ENCODE assay signal across 18 mouse cellular contexts in genomic region chr5:68353211-68353610, GRCm38 (mm10).
A peak's percentile ranks its signal among the peaks of the same experiment; 100 is the strongest.
DNase-seq lines count a peak whose midpoint lies in the region; ATAC-seq and TF ChIP-seq lines count a peak whose summit lies in the region.
"Had no signal": no experiment of that assay in that cellular context is flagged by ENCODE, and none has a peak within 500 bp of the region (broad histone marks: within the 10 kb centered on the region; RNA-seq: fewer than 3 reads in every experiment).

No protein-coding gene starts in this region.

- no peak overlapping the region for H3K4me2 ChIP-seq in forebrain, embryonic 11.5 days (ENCODE audit: low read depth, low read length, severe bottlenecking)
- no peak overlapping the region for H3K4me2 ChIP-seq in forebrain, embryonic 12.5 days
- H3K4me2 ChIP-seq in midbrain, postnatal 0 days (ENCODE audit: low read depth, low read length, poor library complexity, severe bottlenecking) = no peak overlapping the region
- H3K4me2 ChIP-seq in midbrain, embryonic 13.5 days (replicated peaks) = no peak overlapping the region
- H3K4me2 ChIP-seq in liver, embryonic 11.5 days = no peak overlapping the region
- H3K4me2 ChIP-seq: forebrain, embryonic 13.5 days; midbrain, embryonic 11.5 days had no signal

- H3K27me3 ChIP-seq in forebrain, embryonic 11.5 days (ENCODE audit: control insufficient read depth, insufficient read depth, low read length) = no peaks in the 10 kb centered on the region
- H3K27me3 ChIP-seq in forebrain, embryonic 12.5 days = no peaks in the 10 kb centered on the region
- no peaks in the 10 kb centered on the region for H3K27me3 ChIP-seq in midbrain, postnatal 0 days (ENCODE audit: insufficient read depth, low read length)
- H3K27me3 ChIP-seq in midbrain, embryonic 13.5 days = no peaks in the 10 kb centered on the region
- no peaks in the 10 kb centered on the region for H3K27me3 ChIP-seq in liver, embryonic 11.5 days (replicated peaks; ENCODE audit: control insufficient read depth, insufficient read depth, low read length)
- H3K27me3 ChIP-seq: forebrain, embryonic 13.5 days had no signal

- WGBS in forebrain, embryonic 11.5 days = 76% methylated on average over 4 of the region's 4 CpGs
- 91% methylated on average over 4 of the region's 4 CpGs for WGBS in forebrain, embryonic 12.5 days
- 83% methylated on average over 4 of the region's 4 CpGs for WGBS in midbrain, postnatal 0 days
- WGBS in midbrain, embryonic 13.5 days = 84% methylated on average over 4 of the region's 4 CpGs
- WGBS in liver, embryonic 11.5 days = 71% methylated on average over 4 of the region's 4 CpGs

- H3K36me3 ChIP-seq in forebrain, embryonic 11.5 days (ENCODE audit: control insufficient read depth, insufficient read depth, low read length) = no peaks in the 10 kb centered on the region
- H3K36me3 ChIP-seq in forebrain, embryonic 12.5 days (replicated peaks) = no peaks in the 10 kb centered on the region
- no peaks in the 10 kb centered on the region for H3K36me3 ChIP-seq in midbrain, postnatal 0 days (ENCODE audit: insufficient read depth, low read length)
- H3K36me3 ChIP-seq in midbrain, embryonic 13.5 days = no peaks in the 10 kb centered on the region
- H3K36me3 ChIP-seq in liver, embryonic 11.5 days (ENCODE audit: control insufficient read depth, insufficient read depth, low read length) = no peaks in the 10 kb centered on the region

- no peak for TF ChIP-seq CTCF in midbrain, postnatal 0 days (IDR thresholded peaks at IDR 0.05)

- no peak for ATAC-seq in forebrain, embryonic 11.5 days (replicated peaks; ENCODE audit: low FRiP score)
- ATAC-seq in forebrain, embryonic 12.5 days (ENCODE audit: low FRiP score) = no peak
- no peak; the same call in 1 of the 2 replicates for ATAC-seq in midbrain, postnatal 0 days (ENCODE audit: low FRiP score)
- no peak for ATAC-seq in midbrain, embryonic 13.5 days
- no peak for ATAC-seq in liver, embryonic 11.5 days (replicated peaks; ENCODE audit: low FRiP score)
- ATAC-seq: forebrain, embryonic 13.5 days had no signal

- no peak overlapping the region for H3K27ac ChIP-seq in forebrain, embryonic 11.5 days (ENCODE audit: low read depth, low read length)
- H3K27ac ChIP-seq in forebrain, embryonic 12.5 days = no peak overlapping the region
- H3K27ac ChIP-seq in midbrain, postnatal 0 days (ENCODE audit: low read depth, low read length) = no peak overlapping the region
- no peak overlapping the region for H3K27ac ChIP-seq in midbrain, embryonic 13.5 days
- H3K27ac ChIP-seq in liver, embryonic 11.5 days (ENCODE audit: low read depth, low read length) = no peak overlapping the region
- H3K27ac ChIP-seq: forebrain, embryonic 13.5 days; heart, adult 2 months; left cerebral cortex, adult 2 months; macrophage had no signal

- DNase-seq in forebrain, embryonic 11.5 days (ENCODE audit: low spot score) = peak; percentile 49
- peak; percentile 47 for DNase-seq in midbrain, postnatal 0 days (ENCODE audit: low spot score)
- peak; percentile 28 for DNase-seq in embryo, embryonic 10.5 days (ENCODE audit: low spot score)
- no peak for DNase-seq in adrenal gland, postnatal 10 days
- no peak for DNase-seq in liver, embryonic 11.5 days (ENCODE audit: low spot score)
- no peak for DNase-seq in thymus, postnatal 0 days (ENCODE audit: low spot score)
- DNase-seq: heart, adult 2 months; kidney, adult 2 months; kidney, postnatal 14 days; lung, adult 18-20 months; right cerebral cortex, postnatal 4 days; thymus, postnatal 36 days had no signal

- no peaks in the 10 kb centered on the region for H3K4me1 ChIP-seq in forebrain, embryonic 11.5 days (replicated peaks; ENCODE audit: control insufficient read depth, insufficient read depth, low read length)
- H3K4me1 ChIP-seq in forebrain, embryonic 12.5 days = no peaks in the 10 kb centered on the region
- H3K4me1 ChIP-seq in midbrain, postnatal 0 days (ENCODE audit: insufficient read depth, low read length) = no peaks in the 10 kb centered on the region
- H3K4me1 ChIP-seq in midbrain, embryonic 13.5 days (replicated peaks) = no peaks in the 10 kb centered on the region
- no peaks in the 10 kb centered on the region for H3K4me1 ChIP-seq in liver, embryonic 11.5 days (replicated peaks; ENCODE audit: control insufficient read depth, insufficient read depth, low read length)
- H3K4me1 ChIP-seq: forebrain, embryonic 13.5 days had no signal

- H3K4me3 ChIP-seq in forebrain, embryonic 11.5 days (ENCODE audit: low read depth, low read length) = no peak overlapping the region
- no peak overlapping the region for H3K4me3 ChIP-seq in forebrain, embryonic 12.5 days (replicated peaks)
- no peak overlapping the region for H3K4me3 ChIP-seq in midbrain, postnatal 0 days (ENCODE audit: low read depth, low read length)
- H3K4me3 ChIP-seq in midbrain, embryonic 13.5 days (replicated peaks) = no peak overlapping the region
- no peak overlapping the region for H3K4me3 ChIP-seq in liver, embryonic 11.5 days (ENCODE audit: low read depth, low read length)
- H3K4me3 ChIP-seq: forebrain, embryonic 13.5 days; heart, adult 2 months; left cerebral cortex, adult 2 months had no signal

- H3K9me3 ChIP-seq in forebrain, embryonic 11.5 days (ENCODE audit: control insufficient read depth, low read length) = no peaks in the 10 kb centered on the region
- no peaks in the 10 kb centered on the region for H3K9me3 ChIP-seq in forebrain, embryonic 12.5 days
- no peaks in the 10 kb centered on the region for H3K9me3 ChIP-seq in midbrain, postnatal 0 days (ENCODE audit: low read length)
- no peaks in the 10 kb centered on the region for H3K9me3 ChIP-seq in midbrain, embryonic 13.5 days
- H3K9me3 ChIP-seq in liver, embryonic 11.5 days (ENCODE audit: control insufficient read depth, low read length) = no peaks in the 10 kb centered on the region
- H3K9me3 ChIP-seq: forebrain, embryonic 13.5 days had no signal

- H3K9ac ChIP-seq in forebrain, embryonic 11.5 days (ENCODE audit: low read length) = no peak overlapping the region
- H3K9ac ChIP-seq in forebrain, embryonic 12.5 days = no peak overlapping the region
- no peak overlapping the region for H3K9ac ChIP-seq in midbrain, postnatal 0 days (replicated peaks; ENCODE audit: low read length, poor library complexity, severe bottlenecking)
- H3K9ac ChIP-seq in midbrain, embryonic 13.5 days (replicated peaks) = no peak overlapping the region
- no peak overlapping the region for H3K9ac ChIP-seq in liver, embryonic 11.5 days (ENCODE audit: low read depth, low read length)
- H3K9ac ChIP-seq: forebrain, embryonic 13.5 days had no signal

Comparison
In these comparisons a context has a peak if more than half of its experiments do, and no peak if none do; other contexts are left out.
1. DNase-seq: peak in forebrain, embryonic 11.5 days (single experiment), midbrain, postnatal 0 days (single experiment) and embryo, embryonic 10.5 days (single experiment); none in adrenal gland, postnatal 10 days (single experiment), liver, embryonic 11.5 days (single experiment) and thymus, postnatal 0 days (single experiment).